Mouse (Mus musculus) stomach, postnatal 0 days (tissue): Measurements from ENCODE around the gene Sema6d. TPM values are rescaled to one million over a fixed set of nuclear protein-coding genes. Genes with fewer than 3 reads are reported as not detected.

ENCODE experiments used
- ATAC-seq: fragments of 200-750 bp; cut with Nextera tagmentation; 2 replicates; pipeline ENCODE4 v1.8.0; 2017; ENCODE audit not compliant: low FRiP score, low TSS enrichment
- DNase-seq: peaks from one replicate; pipeline ENCODE4 v3.0.0-alpha.2; 2016; ENCODE audit warnings: low spot score
- H3K27ac ChIP-seq: fragments of 300-500 bp; sonication (generic); replicated peaks from 2 replicates; pipeline ENCODE4 v1.5.1; 2014; ENCODE audit warnings: mild to moderate bottlenecking, control low read depth
- H3K27me3 ChIP-seq: fragments of 300-500 bp; sonication (generic); 2 replicates; pipeline ENCODE4 v1.6.1; 2014; ENCODE audit warnings: low read length; ENCODE audit not compliant: control insufficient read depth, insufficient read depth
- H3K36me3 ChIP-seq: fragments of 300-500 bp; sonication (generic); 2 replicates; pipeline ENCODE4 v1.6.1; 2014; ENCODE audit warnings: low read length, mixed read lengths; ENCODE audit not compliant: control insufficient read depth, insufficient read depth
- H3K4me1 ChIP-seq: fragments of 300-500 bp; sonication (generic); replicated peaks from 2 replicates; pipeline ENCODE4 v1.6.1; 2014; ENCODE audit warnings: antibody characterized with exemption; ENCODE audit not compliant: control insufficient read depth, insufficient read depth
- H3K4me2 ChIP-seq: fragments of 300-500 bp; sonication (generic); replicated peaks from 2 replicates; pipeline ENCODE4 v1.6.1; 2014; ENCODE audit warnings: low read depth, mild to moderate bottlenecking, control low read depth, moderate library complexity
- H3K4me3 ChIP-seq: fragments of 300-500 bp; sonication (generic); 2 replicates; pipeline ENCODE4 v1.5.1; 2014; ENCODE audit warnings: low read depth, low read length, control low read depth
- H3K9ac ChIP-seq: fragments of 300-500 bp; sonication (generic); 2 replicates; pipeline ENCODE4 v1.6.1; 2014; ENCODE audit warnings: mild to moderate bottlenecking, low read length, control low read depth, mixed read lengths
- H3K9me3 ChIP-seq: fragments of 300-500 bp; sonication (generic); 2 replicates; pipeline ENCODE4 v1.6.1; 2016; ENCODE audit warnings: low read length; ENCODE audit not compliant: control insufficient read depth
- CTCF ChIP-seq: IDR thresholded peaks from 2 replicates; pipeline ENCODE4 v1.5.1; 2016; ENCODE audit warnings: antibody characterized with exemption, low read depth, mild to moderate bottlenecking, moderate library complexity
- EP300 ChIP-seq: optimal IDR thresholded peaks from 2 replicates; pipeline ENCODE3; 2016; ENCODE audit warnings: antibody characterized with exemption
- WGBS: fragments of 180-500 bp; shearing (Covaris S2); extraction: QIAGEN DNeasy Blood & Tissue Kit; methylation state at CpG from one replicate; pipeline ENCODE4 v1.1.7; 2014; 5-methylcytosine and 5-hydroxymethylcytosine counted together
- polyA plus RNA-seq: library from polyadenylated mRNA; unstranded; fragments of >200 nt; fragmentation: Nextera tagmentation; extraction: Ambion mirVana; gene quantifications from 2 replicates; pipeline ENCODE4 v1.2.1, GENCODE M21; 2015

Sema6d gene
- polyA plus RNA-seq, 1 experiment from 2014 or later = 2.1 TPM

GRCm38 (mm10) chr2:124621972-124622621 is 532.3 kb downstream of the Sema6d start:
- Histone ChIP-seq H3K27ac (no peak overlapping the region), H3K9me3 (no peaks in the 10 kb centered on the region), H3K4me2 (no peak overlapping the region), H3K36me3 (no peaks in the 10 kb centered on the region), H3K27me3 (no peaks in the 10 kb centered on the region), H3K9ac (no peak overlapping the region), H3K4me1 (no peaks in the 10 kb centered on the region), H3K4me3 (no peak overlapping the region)
- no peak for TF ChIP-seq CTCF
- no peak for DNase-seq
- no peak for ATAC-seq
- WGBS = 75% methylated on average over 6 of the region's 6 CpGs

DNA sequence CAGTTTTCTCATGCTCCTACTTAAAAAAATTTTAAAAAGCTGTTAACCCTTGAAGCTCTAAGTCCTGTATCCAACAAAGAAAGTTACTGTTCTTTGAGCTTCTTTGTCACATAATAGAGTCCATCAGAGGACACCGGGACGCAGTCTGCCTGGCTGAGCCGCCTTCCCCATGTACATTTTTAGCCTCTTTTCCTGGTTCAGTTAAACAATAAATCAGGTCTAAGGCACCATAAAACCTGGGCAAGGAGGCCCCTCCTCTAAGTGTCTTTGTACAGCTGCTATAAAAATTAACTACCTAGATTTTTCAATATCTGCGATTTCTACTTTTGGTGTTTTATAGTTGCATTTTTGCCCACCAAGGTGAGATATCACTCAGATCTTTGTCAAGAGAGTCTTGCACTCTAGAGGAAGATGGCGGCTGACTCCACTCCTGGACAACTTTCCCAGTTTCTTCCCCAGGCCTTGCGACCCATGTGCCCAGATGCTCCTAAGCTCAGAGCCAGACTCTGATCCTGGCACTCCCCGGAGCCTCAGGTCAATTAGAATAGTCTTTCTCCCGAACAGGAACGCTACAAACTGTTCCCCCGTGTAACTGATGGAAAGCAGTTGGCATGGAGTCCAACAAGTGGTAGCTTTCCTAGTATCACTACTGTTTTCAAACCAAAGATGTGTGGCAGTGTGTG is 534.6 kb downstream of the Sema6d start:
- ATAC-seq (no peak), DNase-seq (no peak)
- no peak overlapping the region for H3K4me2 ChIP-seq
- H3K36me3 ChIP-seq = no peaks in the 10 kb centered on the region
- H3K9me3 ChIP-seq = no peaks in the 10 kb centered on the region
- H3K4me1 ChIP-seq = no peaks in the 10 kb centered on the region
- no peak overlapping the region for H3K27ac ChIP-seq
- 90% methylated on average over 10 of the region's 10 CpGs for WGBS
- no peak overlapping the region for H3K9ac ChIP-seq
- no peaks in the 10 kb centered on the region for H3K27me3 ChIP-seq
- TF ChIP-seq CTCF = no peak
- TF ChIP-seq EP300 = no peak
- no peak overlapping the region for H3K4me3 ChIP-seq

DNA sequence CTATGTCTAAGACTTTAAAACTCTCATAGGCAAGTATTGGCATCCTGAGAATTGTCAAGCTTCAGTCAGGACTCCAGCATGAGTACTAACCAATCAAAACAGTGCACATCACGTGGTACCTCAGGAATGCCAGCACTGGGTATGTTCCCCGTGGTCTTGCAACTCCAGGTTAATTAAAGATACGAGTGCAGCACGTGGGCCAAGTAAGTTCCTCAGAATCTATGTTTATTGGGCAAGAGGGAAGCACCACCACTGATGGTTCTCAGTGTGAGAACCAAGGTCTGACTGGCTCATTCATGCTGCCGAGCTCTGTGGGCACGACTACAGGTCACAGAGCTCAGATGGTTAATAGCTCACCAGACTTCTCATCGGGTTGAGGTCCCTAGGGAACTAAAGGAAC is 536.7 kb downstream of the Sema6d start:
- Histone ChIP-seq H3K9ac (no peak overlapping the region), H3K27me3 (no peaks in the 10 kb centered on the region), H3K36me3 (no peaks in the 10 kb centered on the region), H3K9me3 (no peaks in the 10 kb centered on the region), H3K4me2 (no peak overlapping the region), H3K4me3 (no peak overlapping the region), H3K27ac (no peak overlapping the region), H3K4me1 (no peaks in the 10 kb centered on the region)
- DNase-seq (no peak), ATAC-seq (no peak)
- WGBS = 86% methylated on average over 7 of the region's 7 CpGs
- no peak for TF ChIP-seq CTCF
- TF ChIP-seq EP300 = no peak

DNA sequence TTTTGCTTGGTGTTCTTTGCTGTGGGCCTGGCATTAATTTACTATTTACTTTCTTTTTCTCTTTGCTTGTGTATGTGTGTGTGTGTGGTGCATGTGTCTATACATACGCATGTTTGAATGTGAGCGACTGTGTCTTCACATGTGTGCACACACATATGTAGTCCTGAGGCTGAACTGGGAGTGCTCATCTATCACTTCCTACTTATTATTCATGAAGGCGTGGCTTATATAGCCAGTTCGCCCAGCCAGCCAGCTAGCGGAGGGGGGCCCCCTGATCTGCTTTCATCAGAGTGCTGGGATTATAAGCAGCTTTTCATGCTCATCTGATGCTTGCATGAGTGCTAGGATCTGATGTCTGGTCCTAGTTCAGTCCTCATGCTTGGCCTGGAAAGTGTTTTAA is 537.9 kb downstream of the Sema6d start:
- H3K36me3 ChIP-seq = no peaks in the 10 kb centered on the region
- H3K4me3 ChIP-seq = no peak overlapping the region
- H3K27ac ChIP-seq = no peak overlapping the region
- H3K9ac ChIP-seq = no peak overlapping the region
- no peaks in the 10 kb centered on the region for H3K4me1 ChIP-seq
- no peaks in the 10 kb centered on the region for H3K9me3 ChIP-seq
- no peak for DNase-seq
- no peak for ATAC-seq
- TF ChIP-seq CTCF (no peak), EP300 (no peak)
- WGBS = 80% methylated on average over 5 of the region's 5 CpGs
- H3K27me3 ChIP-seq = no peaks in the 10 kb centered on the region
- no peak overlapping the region for H3K4me2 ChIP-seq

GRCm38 (mm10) chr2:124628701-124629100 is 538.9 kb downstream of the Sema6d start:
- Histone ChIP-seq H3K9me3 (no peaks in the 10 kb centered on the region), H3K4me2 (no peak overlapping the region), H3K27me3 (no peaks in the 10 kb centered on the region), H3K4me1 (no peaks in the 10 kb centered on the region), H3K27ac (no peak overlapping the region), H3K36me3 (no peaks in the 10 kb centered on the region), H3K4me3 (no peak overlapping the region), H3K9ac (no peak overlapping the region)
- ATAC-seq (no peak), DNase-seq (no peak)
- 82% methylated on average over 7 of the region's 7 CpGs for WGBS
- no peak for TF ChIP-seq CTCF
- no peak for TF ChIP-seq EP300

- no peak for DNase-seq
- H3K27ac ChIP-seq = no peak overlapping the region
- H3K4me3 ChIP-seq = no peak overlapping the region
- no peak for TF ChIP-seq EP300
- TF ChIP-seq CTCF = no peak
- no peaks in the 10 kb centered on the region for H3K9me3 ChIP-seq
- no peak overlapping the region for H3K4me2 ChIP-seq
- H3K9ac ChIP-seq = no peak overlapping the region
- no peaks in the 10 kb centered on the region for H3K36me3 ChIP-seq
- no peak for ATAC-seq
- H3K4me1 ChIP-seq = no peaks in the 10 kb centered on the region
- 74% methylated on average over 7 of the region's 7 CpGs for WGBS
- no peaks in the 10 kb centered on the region for H3K27me3 ChIP-seq
These were observed 544.7 kb downstream of the Sema6d start for GRCm38 (mm10) chr2:124634400-124634998.
